Mouse (Mus musculus) left cerebral cortex, adult 8-10 months (tissue): ENCODE results near the gene Lrrc2. TPM values are rescaled to one million over a fixed set of nuclear protein-coding genes. Genes with fewer than 3 reads are reported as not detected.

ENCODE experiments used
- DNase-seq, 2 experiments: peaks; one replicate each; pipeline ENCODE4 v3.0.0; 2022; ENCODE audit warnings: low spot score in 2 of 2
- total RNA-seq, 4 experiments: library from RNA; stranded (reverse); gene quantifications; 2 replicates each; pipeline ENCODE4 v1.2.4; 2022

The Lrrc2 gene
- 1 to 10 TPM in 3 of 4 experiments, under 1 TPM in 1; 0.70 to 2.1 (median 1.5) TPM for total RNA-seq

DNA sequence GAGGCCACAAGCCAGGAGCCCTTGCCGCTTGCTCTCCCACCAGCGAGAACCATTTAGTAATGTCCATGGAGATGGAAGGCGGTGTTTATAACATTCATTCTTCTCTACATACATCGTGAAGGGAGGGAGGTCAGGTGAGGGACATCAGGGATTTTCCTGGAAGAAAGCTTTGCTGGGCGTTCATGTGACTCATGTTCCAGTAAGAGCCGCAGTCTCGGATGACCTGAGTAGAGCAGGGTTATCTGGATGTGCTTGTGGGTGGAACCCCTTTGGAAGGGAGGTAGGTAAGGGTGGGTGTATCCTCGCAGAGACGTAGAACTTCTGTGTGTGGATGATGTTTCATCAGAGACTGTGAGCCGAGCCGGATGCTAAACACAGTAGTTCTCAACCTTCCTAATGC, at the start of gene Lrrc2:
Gene Lrrc2 (plus strand): TSS at position 149 of the 400 bp plus-strand sequence.
- DNase-seq, result no peak

DNA sequence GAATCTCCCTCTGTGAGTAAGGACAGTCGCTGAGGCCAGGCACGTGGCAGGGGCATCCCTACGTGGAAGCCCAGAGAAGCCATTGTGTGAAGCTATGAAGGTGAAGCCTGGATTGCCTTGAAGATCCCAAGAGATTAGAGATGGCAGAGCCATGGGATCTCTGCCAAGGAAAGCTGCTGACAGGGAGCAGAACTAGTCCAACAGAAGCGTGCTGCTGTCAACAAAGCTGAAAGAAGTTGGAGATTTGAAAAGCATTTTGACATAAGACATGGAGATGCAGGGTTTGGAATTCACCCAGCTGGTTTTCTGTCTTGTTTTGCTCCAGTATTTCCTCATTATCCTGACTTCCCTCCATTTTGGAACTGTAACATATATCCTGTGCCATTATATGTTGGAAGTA, 49.1 kb upstream of the Lrrc2 start:
- no peak for DNase-seq

DNA sequence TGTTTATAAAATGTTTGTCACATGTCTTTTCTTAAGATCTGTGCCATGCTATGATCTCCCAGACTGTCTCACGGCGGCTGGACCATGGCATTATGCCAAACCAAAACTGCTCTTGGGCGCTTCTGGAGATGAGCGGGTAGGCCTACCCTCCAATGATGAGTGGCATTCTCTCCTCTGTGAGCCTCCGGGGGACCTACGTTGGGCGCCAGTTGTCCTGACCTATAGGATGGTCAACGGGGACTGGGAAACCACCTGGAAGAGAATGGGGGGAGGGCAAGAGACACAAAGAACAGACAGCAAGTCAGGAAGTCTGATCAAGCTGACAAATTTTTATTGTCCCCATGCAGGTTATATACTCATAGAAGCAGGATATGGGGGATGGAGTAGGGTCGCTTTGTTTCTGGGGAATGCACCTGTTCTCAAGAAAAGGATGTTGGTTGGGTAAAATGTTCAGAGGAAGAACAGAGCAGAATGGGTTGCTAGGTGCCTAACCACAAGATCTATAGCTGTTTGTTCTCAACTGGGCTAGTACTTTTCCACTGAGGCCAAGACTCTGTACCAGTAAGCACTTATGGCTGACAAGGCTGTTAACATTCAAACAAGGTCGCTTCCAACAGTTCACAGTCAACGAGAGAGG, 44.0 kb upstream of the Lrrc2 start:
- no peak for DNase-seq

DNA sequence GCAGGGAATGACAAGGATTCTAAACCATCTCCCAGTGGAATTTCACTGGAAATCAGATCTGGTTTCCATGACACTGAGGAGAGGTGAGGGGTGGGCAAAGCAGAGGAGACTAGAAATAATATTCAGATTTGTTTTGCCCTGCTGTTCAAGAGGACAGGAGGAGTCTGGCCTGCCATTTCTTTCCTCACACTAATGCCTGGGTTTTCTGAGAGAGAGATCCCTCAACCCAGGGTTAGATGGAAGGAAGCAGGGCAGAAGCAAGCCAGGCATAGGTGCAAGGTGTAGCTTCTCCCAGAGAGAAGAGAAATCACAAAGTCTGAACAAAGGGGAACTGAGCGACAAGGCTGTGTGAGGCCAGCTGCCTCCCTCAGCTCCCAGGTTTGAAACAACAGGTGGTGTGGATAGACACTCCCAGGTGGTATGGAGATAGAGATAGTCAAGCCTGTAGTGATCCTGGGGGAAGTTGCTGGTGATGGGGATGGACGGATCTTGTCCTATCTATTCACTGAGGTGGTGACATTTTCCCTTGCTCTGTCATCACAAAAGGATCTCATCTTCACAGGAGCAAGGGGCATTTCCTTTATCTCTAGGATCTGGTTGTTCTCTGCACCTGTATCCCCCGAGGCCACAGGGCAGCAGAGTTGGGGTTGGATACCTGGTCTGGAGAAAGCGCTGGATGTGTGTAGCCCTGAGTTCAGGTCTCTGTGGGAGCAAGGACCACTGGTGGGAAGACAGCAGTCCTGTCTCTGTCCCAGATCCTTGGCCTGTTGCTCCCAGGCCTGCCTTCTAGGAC, 43.3 kb upstream of the Lrrc2 start:
- DNase-seq, result no peak

DNA sequence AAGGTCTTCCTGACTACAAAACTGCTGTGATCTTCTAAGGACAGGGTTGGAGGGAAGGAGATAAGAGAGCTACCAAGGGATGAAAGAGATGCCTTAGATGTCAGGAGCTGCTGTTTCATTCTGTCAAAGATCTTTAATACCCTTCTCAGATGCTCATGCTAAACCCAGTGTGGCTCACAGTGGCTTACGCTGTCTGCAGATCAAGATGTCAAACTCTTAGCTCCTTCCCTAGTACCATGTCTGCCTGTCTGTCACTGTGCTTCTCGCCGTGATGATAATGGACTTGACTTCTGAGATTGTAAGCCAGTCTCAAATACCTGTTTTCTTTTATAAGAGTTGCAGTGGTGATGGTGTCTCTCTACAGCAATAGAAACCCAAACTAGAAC, 42.7 kb upstream of the Lrrc2 start:
- DNase-seq, result no peak

DNA sequence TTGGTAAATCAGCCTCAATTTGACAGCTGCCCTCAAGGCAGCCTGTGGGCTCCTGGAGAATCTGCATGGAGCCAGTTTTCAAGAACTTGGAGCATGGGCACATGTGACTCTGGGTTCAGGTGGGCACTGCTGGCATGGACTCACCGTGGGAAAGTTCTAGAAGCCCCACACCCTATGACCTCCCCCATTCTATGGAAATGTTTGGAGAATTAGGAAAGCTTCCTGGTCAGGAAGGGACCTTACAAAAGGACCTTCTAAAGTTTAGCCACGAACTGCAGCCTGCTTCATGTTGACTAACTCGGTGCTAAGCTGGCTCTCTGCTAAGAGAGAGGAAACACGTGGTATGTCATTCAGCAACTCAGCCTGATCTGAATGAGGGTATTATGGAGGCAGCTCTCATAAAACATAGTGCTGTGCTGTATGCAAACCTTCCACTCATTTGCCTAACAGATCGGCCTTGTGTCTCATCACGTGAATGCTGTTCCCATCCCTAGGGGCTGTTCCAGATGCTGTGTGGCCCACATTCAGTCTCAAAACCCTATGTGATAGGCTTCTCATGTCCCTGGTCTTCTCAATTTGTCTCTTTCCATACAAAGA, 41.9 kb upstream of the Lrrc2 start:
- no peak for DNase-seq

DNA sequence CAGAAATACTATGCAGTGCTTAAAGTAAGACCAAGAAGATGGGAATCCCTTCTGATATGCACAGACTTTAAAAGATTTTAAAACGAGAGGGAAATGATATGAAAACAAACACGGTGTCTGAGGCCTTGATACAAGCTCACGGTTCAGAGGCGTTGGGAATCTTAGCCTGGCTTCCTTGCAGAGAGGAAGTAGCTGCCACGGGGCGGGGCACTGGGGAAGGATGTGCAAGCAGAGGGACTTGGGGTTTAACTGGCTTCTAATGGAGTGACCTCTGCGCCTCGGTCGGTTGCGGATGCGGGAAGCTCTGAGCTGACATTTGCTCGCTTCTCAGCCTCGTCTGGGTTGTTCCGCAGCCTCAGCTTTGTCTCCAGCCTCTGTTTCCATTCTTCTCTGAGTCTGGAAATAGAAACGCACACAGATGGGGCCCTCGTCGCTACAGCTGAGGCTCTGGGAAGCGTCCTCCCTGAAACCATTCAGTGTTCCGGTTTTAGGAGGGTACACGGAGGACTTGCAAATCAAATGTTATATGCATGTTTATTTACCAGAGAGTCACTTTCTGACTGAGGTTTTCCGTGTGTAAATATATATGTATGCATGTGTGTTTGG, 36.6 kb upstream of the Lrrc2 start:
- no peak for DNase-seq

DNA sequence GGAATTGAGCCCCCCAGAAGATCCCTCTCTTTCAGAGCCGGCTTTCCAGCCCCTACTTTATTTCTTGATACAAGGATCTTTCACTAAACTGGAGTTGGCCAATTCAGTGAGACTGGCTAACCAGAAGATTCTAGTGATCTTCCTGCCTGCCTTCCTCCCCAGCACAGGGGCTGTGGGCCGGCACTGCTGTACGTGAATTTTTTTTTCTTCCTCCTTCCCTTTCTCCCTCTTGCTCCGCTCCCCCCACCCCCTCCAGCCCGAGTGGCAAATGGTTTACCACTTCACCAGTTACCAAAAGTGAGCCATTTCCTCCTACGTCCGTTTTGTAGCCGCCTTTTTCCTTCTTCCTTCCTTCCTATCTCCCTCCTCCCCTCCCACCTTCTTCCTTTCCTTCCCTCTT, 35.9 kb upstream of the Lrrc2 start:
- no peak for DNase-seq

DNA sequence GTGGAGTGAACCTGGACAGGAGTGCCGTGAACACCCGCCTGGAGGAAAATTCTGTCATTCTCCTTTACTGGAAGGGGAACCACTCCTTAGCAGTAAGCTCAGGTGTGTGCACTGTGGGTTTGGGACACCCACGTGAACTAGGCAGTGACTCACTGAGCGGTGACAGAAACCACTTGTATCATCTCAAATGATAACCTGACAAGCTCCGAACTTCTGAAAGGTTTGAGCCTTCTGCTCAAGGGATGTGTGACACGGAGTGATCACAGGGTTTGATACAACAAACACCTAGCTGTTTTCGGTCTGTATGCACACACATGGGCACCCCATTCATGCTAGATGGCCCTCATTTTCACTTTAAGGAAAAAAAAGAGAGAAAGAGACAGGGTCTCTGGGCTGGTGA, 34.6 kb upstream of the Lrrc2 start, which contains the start of gene Fam240a:
Gene Fam240a (minus strand): TSS at position 76 of the 400 bp plus-strand sequence.
- no peak for DNase-seq

DNA sequence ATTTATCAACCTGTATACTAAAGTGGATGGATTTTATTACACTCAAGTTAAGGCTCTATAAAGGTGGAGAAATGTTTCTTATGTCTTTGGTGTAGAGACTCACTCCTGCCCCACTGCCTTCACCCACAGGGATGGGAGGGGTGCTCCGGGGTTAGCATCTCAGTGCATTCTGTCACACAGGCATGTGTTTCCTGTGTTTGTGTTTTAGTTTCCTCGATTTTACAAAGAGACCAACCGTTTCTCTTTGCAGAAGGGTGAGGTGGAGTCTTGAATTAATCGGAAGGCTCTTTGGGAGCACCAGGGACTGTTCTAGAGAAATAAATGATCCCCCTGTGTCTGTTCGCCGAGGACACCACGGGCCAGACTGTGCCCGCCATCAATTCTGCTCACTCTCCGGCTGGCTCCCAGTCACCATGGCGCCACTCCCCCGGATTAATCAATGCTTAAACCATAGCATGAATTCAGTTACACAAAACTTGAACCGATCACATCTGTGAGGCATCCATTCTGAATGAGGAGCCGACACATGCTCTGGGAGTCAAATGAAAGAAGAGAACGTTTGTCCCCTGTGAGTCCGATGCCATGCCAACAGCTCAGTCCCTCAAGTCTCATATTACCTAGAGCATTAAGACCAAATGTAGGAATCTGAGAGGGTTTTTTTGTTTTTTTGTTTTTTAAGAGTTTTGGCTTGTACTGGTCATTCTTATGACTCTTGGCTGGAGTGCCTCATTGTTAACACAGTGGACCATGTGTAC, 30.5 kb upstream of the Lrrc2 start:
- no peak for DNase-seq

DNA sequence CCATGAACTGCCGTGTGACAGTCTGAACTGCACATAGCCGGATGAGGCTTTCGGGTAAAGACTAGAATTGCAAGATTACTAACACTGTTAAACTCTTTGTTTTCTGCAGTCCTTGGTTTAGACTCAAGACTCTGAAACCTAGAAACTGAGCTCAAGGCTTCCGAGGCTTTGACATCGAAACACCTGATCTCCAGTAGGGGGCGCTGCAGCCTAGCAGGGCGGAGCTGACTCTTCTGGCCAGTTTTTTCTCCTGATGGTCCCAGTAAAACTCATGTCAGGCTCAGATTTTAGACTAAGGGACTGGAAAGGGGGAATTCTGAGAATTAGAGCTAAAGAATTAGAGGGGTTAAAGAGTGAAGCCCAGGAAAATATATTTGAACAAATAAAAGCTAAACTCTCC, 28.6 kb upstream of the Lrrc2 start:
- DNase-seq, result peak in 1 of 2 experiments; percentile 18

DNA sequence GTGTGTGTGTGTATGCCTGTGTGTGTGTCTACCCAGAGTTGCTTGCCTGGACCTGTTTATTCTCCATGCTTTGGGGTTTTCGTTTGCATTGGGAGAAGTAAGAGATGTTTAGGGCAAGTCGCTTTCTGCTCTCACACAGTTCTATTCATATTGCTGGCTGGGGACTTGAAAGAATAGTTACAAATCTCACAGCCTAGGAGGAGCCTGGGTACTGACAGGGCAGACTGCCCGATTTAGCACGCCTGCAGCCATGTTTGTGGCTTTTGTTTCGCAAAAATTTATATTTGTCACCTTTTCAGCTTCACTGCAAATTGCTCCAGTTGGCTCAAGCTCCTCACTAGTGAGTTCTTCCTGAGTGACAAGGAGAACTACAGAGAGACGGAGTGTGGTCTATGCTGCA, 19.8 kb upstream of the Lrrc2 start:
- no peak for DNase-seq

DNA sequence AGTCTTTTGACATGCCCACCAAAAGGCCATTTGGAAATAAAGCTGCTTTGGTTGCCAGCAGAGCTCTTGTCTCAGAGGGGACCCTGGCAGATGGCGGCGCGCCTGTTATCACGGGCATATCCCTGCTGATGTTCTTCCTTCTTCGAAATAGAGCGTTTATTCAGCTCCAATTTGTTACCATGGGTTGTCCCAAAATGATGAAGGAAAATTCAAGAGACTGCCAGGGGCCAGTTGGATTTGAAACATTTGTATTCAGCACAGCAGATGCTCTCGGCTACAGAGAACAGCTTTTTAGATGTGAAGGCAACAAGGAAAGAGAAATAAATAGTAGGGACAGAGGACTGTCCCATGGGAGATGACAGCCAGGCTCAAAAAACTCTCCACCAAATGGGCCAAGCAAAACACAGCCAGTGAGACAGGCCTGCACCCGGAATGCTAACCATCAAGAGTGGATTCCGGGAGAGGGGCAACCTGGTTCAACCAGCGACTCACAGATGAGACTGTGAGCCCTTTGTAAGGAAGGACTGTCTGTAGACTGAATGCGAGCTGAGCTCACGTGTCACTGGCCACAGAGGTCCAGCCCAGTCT, 17.4 kb upstream of the Lrrc2 start:
- peak in 1 of 2 experiments; percentile 47 for DNase-seq

DNA sequence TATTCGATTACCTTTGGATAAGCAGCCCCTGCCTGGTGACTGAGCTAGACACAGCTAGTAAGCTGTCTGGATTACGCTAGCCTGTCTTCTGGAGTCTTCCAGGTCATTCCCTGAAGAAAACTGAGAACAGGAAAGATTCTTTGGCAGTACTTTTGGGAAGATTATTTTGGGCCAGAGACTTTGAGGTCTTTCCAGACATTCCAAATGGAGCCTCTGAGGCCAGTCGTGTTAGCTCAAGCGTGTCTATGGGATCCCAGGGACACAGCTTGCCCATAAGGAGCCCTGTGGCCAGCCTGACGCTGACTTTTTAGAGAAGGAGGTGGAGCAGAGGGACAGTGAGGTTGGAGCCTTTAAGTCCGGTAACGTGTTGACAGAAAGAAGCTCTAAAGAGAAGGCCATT, 15.4 kb upstream of the Lrrc2 start:
- DNase-seq, result no peak

DNA sequence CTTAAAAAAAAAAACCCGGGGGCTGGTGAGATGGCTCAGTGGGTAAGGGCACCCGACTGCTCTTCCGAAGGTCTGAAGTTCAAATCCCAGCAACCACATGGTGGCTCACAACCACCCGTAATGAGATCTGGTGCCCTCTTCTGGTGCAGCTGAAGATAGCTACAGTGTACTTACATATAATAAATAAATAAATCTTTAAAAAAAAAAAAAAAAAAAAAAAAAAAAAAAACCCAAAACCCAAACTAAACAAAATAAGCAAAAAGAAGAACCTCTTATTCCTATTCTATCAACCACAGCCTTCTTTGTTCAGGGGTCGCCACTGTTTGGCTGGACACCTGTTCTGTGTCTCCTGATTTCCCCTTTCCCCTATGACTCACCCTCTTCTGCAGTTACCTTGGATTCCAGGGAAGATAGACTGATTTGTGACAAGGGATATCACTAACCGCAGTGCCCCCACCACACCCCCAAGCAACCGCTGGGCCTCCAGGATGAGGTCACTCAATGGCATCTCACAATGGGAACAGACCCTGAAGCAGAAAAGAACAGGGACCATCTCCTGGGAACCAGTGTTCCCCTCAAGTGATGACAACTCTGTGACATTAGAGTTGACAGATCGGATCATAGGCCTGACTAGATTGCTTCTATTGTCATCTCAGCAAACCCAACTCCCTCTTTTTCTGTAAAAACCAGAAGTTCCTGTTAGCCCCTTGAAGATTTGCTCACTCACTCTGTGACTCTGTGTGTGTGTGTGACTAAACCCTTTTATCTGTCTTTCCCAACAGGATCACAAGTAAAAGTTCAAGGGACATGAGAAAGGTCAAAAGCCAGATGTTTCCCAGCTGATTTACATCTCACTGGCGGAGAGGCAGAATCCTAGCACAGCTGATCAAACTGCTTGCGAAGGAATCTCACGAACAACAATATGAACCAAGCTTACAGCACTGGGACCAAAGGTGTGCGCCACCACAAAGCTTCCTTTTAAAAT, 13.5 kb upstream of the Lrrc2 start:
- DNase-seq, result no peak

DNA sequence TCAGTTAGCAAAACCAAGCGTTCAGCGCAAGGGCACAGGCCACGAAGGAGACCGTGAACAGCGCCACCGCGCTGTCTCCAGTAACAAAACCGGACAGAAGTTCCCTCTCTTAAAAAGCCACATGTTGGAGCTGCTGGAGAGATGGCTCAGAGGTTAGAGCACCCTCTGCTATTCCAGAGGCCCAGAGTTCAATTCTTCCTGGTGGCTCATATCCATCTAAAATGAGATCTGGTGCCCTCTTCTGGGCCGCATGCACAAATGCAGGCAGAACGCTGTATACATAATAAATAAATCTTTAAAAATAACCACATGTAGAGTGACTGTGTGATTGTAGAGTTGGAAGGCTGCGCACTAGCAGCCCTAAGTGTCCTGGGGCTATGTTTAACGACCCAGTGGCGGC, 7.1 kb upstream of the Lrrc2 start:
- DNase-seq, result no peak

DNA sequence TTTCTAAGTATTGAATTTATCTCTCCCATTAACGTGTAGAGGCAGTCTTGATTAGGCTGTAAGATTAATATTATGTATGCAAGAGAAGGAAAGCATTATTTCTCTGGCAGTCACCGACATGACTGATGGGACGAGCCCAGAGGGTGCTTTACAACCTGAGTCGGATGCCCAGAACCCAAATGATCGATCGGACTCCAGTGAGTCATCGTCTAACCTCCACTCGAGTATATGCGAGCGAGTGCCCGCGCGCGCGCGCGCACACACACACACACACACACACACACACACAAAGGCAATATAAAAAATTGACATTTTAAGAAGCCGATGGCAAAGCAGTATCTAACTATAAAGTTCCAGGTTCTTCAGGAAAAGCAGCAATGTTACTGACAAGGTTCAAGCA, 6.0 kb upstream of the Lrrc2 start:
- no peak for DNase-seq

DNA sequence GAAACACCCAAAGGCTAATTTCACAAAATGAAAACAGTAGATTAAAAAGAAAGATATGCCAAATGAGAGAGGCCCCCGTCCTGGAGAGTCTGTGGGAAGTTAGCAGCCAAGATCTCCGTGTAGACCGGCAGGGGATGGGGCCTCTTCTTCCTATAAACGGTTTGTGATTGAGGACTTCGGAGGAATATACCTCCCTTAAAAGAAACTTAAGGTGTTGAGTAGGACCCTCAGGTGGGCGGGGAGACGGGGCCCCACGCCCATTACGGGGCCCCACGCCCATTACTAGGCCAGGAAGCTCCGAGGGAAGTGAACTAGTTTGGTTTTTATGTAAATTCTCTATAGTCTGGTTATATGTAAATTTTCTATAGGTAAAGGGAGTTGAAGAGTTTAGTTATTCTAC, 5.4 kb upstream of the Lrrc2 start, which contains the start of gene Tdgf1:
Gene Tdgf1 (minus strand): TSS at position 233 of the 400 bp plus-strand sequence.
- no peak for DNase-seq

DNA sequence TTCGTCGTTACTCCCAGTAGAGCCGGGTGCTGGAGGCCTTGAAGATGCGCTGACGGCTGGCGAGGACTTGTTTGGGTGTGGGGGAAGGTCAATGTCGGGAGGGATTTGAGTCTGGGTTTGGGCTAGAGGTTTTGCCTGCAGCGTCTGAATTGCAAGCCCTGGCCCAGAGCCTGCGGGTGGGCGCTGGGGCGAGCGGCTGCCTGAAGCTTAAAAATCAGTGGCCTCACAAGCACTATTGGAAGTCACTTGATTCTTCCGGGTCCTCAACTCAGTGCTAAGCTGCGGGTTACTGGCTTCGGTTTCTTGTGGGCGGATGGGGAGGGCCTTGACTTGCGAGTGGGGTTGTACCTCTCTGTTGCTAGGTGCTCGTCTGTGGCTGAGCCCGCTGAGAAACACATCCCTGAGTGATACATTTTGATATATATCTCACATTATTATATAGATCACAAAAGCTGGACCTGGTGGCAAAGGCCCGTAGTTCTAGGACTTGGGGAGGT, 4.7 kb upstream of the Lrrc2 start:
- no peak for DNase-seq

DNA sequence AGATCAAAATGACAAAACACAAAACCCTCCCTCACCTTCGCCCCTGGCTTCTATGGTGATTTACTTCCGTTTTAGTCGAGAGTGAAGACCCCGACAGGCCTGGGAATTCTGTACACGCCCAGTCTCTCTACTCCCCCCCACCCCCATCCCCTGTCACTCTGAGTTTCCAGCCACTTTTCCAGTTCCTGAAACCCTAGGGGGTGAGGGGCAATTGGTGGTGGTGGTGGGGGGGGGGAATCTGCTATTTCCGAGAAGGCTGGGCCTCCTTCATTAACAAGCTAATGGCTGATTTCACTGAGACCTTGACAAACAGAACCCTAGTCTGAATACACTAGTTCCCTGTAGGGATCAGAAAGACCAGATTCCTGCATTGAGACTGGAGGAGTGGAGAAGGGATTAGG, 4.1 kb upstream of the Lrrc2 start:
- no peak for DNase-seq
